Mouse (Mus musculus): ENCODE results near the gene Adam1a.

DNA sequence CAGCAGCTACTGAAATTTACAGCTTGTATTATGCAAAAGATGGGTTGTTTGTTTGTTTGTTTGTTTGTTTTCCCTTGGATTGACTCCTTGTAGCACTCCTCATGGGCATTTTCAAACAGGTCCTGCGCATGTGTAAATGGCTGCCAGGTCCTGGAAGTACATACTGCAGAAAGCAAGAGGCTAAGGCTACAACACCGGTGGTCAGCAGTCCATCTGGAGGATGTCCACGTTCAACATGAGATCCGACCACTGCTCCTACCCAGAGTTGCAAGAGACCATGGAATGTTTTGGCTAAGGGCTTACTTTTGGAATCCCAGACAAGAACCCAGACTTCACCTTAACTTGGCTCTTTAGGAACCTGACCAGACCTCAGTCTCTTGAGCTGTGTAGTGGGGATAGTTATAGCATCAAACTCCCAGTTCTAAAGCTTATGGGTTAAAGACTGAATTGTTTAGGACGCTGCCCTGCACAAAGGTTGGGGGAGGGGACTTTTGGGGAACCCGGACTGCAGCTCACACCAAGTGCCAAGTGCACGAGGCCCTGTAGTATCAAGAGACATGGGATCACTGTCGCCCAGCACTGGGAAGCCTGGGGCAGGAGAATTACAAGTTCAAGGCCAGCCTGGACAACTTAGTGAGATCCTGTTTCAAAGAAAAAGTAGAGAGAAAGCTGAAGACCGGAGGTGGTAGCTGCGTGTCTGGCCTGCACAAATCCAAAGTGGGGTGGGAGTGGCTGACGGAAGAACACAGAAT is 47.0 kb upstream of the Adam1a start:
- no peak for TF ChIP-seq CTCF (IDR thresholded peaks at IDR 0.05; ENCODE audit: insufficient read depth, low read length)
- peak; percentile 19; the same call in 1 of the 2 replicates for TF ChIP-seq POLR2A (IDR thresholded peaks at IDR 0.05; ENCODE audit: borderline replicate concordance, extremely low read depth, low read depth, low read length)
